Mouse (Mus musculus): ENCODE measurements around the gene Gm572.

DNA sequence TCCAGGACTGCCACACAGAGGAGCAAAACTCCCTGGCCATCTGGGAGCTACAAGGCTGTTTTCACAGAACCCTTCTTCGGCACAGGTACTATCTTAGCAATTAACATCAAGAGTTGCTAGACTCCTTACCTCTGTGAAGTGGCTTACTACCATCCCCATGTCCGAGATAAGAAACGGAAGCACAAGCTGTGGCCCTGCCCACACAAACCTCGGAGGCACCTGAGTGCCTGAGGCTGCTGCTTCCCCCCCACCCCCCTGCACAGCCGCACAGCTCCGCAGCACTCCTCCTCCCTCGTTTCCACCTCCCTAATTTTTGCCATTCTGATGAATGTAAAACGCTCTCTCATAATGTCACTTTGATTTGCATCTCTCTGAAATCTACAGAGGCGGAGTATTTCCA lies 4.8 kb upstream of the Gm572 start:
- TF ChIP-seq GATA1 (IDR thresholded peaks at IDR 0.05; ENCODE audit: low read length), result no peak
- TF ChIP-seq TAL1 (IDR thresholded peaks at IDR 0.05; ENCODE audit: low read length), result no peak

All from erythroblast, embryonic 14.5 days (primary cell).